Mouse (Mus musculus) lung, embryonic 16.5 days (tissue): ENCODE data around the gene Pcdh18. TPM values are rescaled to one million over a fixed set of nuclear protein-coding genes. Genes with fewer than 3 reads are reported as not detected.

Source experiments
- ATAC-seq: fragments of 200-750 bp; cut with Nextera tagmentation; 2 replicates; pipeline ENCODE4 v1.8.0; 2017; ENCODE audit warnings: low read depth, mild to moderate bottlenecking, moderate library complexity
- H3K27ac ChIP-seq: fragments of 300-500 bp; sonication (generic); 2 replicates; pipeline ENCODE4 v1.5.1; 2014; ENCODE audit warnings: mild to moderate bottlenecking, control low read depth, low read length
- H3K27me3 ChIP-seq: fragments of 300-500 bp; sonication (generic); 2 replicates; pipeline ENCODE4 v1.6.1; 2014; ENCODE audit warnings: low read depth, low read length, mixed read lengths; ENCODE audit not compliant: control insufficient read depth, insufficient read depth
- H3K36me3 ChIP-seq: fragments of 300-500 bp; sonication (generic); 2 replicates; pipeline ENCODE4 v1.6.1; 2014; ENCODE audit warnings: low read length; ENCODE audit not compliant: control insufficient read depth, insufficient read depth
- H3K4me1 ChIP-seq: fragments of 300-500 bp; sonication (generic); replicated peaks from 2 replicates; pipeline ENCODE4 v1.6.1; 2014; ENCODE audit warnings: low read length, mixed read lengths; ENCODE audit not compliant: control insufficient read depth, insufficient read depth
- H3K4me2 ChIP-seq: fragments of 300-500 bp; sonication (generic); 2 replicates; pipeline ENCODE4 v1.6.1; 2014; ENCODE audit warnings: low read depth, low read length, control low read depth
- H3K4me3 ChIP-seq: fragments of 300-500 bp; sonication (generic); 2 replicates; pipeline ENCODE4 v1.5.1; 2014; ENCODE audit warnings: mild to moderate bottlenecking, low read length, control low read depth
- H3K9ac ChIP-seq: fragments of 300-500 bp; sonication (generic); 2 replicates; pipeline ENCODE4 v1.6.1; 2014; ENCODE audit warnings: low read length, control low read depth
- H3K9me3 ChIP-seq: fragments of 300-500 bp; sonication (generic); 2 replicates; pipeline ENCODE4 v1.6.1; 2016; ENCODE audit warnings: low read length; ENCODE audit not compliant: control insufficient read depth
- WGBS: fragments of 180-500 bp; shearing (Covaris S2); extraction: QIAGEN DNeasy Blood & Tissue Kit; methylation state at CpG from one replicate; pipeline ENCODE4 v1.1.7; 2014; 5-methylcytosine and 5-hydroxymethylcytosine counted together
- polyA plus RNA-seq: library from polyadenylated mRNA; unstranded; fragments of >200 nt; fragmentation: Nextera tagmentation; extraction: Ambion mirVana; gene quantifications from 2 replicates; pipeline ENCODE4 v1.2.1, GENCODE M21; 2015

Pcdh18 gene
- polyA plus RNA-seq, 1 experiment from 2014 or later = 56.7 TPM

DNA sequence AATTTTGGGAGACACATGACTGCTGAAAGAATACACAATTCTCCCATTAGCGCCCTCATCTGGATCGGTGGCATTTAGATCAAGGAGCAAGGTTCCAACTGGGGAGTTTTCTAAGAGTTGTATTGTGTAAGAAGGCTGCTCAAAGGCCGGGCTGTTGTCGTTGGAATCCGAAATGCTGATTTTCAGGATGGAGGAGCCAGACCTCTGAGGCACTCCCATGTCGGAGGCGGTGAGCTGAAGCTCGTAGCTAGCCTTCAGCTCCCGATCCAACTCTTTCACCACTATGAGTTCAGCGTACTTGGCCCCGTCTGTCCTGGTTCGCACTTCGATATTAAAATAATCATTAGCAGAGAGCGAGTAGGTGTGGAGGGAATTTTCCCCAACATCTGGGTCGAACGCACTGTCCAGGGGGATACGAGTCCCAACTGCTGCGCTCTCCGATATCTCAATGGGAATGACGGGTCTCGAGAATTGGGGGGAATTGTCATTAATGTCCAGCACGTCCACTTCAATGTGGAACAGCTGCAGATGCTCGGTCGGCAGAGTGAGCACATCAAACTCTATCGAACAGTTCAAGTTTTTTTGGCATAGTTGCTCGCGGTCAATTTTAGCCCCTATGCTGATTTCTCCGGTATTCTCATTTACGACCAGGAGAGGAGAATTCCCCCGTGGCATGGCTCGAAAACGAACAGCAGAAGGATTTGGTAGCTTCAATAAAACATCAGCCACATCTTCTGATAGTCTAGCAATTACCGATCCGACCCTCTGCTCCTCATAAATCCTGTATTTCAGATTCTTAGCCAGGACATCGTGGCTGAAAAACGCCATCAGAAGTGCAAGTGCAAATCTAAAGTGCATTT, 909 bp downstream of the Pcdh18 start:
- Histone ChIP-seq H3K9me3 (no peaks in the 10 kb centered on the region), H3K4me2 (peak overlapping the region; percentile 63), H3K27ac (peak overlapping the region; percentile 94), H3K9ac (peak overlapping the region; percentile 73), H3K36me3 (peaks cover 9% of the 10 kb centered on the region), H3K27me3 (no peaks in the 10 kb centered on the region), H3K4me3 (peak overlapping the region; percentile 64), H3K4me1 (peaks cover 14% of the 10 kb centered on the region)
- under 1% methylated on average over 36 of the region's 36 CpGs for WGBS
- ATAC-seq = no peak; the same call in 1 of the 2 replicates

DNA sequence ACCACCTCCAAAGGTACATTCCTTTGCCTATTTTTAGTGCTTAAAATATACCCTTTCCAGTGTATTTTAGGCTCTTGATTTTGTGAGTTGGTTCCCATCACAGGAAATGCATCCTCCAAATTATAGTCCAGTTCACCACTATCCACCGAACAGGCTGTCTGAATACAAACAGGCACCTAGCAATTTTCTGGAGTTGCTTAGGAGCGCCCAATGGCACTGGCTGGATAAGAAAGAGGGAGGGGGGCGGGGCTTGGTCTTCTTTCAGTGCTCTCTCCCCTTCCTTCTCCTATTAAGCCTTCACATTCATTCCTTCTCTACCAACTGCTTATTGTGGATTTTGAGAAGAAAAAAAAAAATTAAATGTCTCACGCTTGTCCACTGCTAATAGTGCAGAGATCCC, 4.4 kb downstream of the Pcdh18 start:
- H3K36me3 ChIP-seq = peaks cover 30% of the 10 kb centered on the region

GRCm38 (mm10) chr3:49749491-49750284, 7.4 kb downstream of the Pcdh18 start:
- Histone ChIP-seq H3K27me3 (no peaks in the 10 kb centered on the region), H3K9me3 (no peaks in the 10 kb centered on the region), H3K4me2 (no peak overlapping the region), H3K4me3 (no peak overlapping the region), H3K9ac (no peak overlapping the region), H3K36me3 (peaks cover 47% of the 10 kb centered on the region), H3K4me1 (peaks cover 16% of the 10 kb centered on the region), H3K27ac (no peak overlapping the region)
- WGBS = 57% methylated on average over 8 of the region's 8 CpGs
- ATAC-seq = no peak

More for the DNA sequence above, 4.4 kb downstream of the Pcdh18 start:
- Histone ChIP-seq H3K27me3 (no peaks in the 10 kb centered on the region), H3K9me3 (no peaks in the 10 kb centered on the region), H3K4me1 (peaks cover 16% of the 10 kb centered on the region), H3K27ac (no peak overlapping the region), H3K4me2 (peak overlapping the region; percentile 63; the same call in 1 of the 2 replicates), H3K9ac (peak overlapping the region; percentile 57; the same call in 1 of the 2 replicates), H3K4me3 (peak overlapping the region; percentile 64)
- WGBS = 63% methylated on average over 4 of the region's 4 CpGs
- no peak for ATAC-seq

DNA sequence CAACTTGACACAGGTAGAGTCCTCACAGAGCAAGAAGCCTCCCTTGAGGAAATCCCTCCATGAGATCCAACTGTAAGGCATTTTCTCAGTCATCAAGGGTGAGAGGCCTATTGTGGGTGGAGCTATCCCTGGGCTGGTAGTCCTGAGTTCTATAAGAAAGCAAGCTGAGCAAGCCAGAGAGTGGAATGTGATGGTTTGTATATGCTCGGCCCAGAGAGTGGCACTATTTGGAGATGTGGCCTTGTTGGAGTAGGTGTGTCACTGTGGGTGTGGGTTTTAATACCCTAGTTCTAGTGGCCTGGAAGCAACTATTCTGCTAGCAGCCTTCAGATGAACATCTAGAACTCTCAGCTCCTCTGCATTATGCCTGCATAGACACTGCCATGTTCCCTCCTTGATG, 9.1 kb downstream of the Pcdh18 start:
- Histone ChIP-seq H3K4me2 (no peak overlapping the region), H3K27ac (no peak overlapping the region), H3K9me3 (no peaks in the 10 kb centered on the region), H3K27me3 (no peaks in the 10 kb centered on the region), H3K4me1 (peaks cover 5% of the 10 kb centered on the region; the same call in 1 of the 2 replicates), H3K4me3 (no peak overlapping the region), H3K9ac (no peak overlapping the region), H3K36me3 (peaks cover 49% of the 10 kb centered on the region)
- no peak for ATAC-seq
- 86% methylated on average over 1 of the region's 1 CpGs for WGBS

GRCm38 (mm10) chr3:49739061-49739460, 18.1 kb downstream of the Pcdh18 start:
- Histone ChIP-seq H3K4me3 (no peak overlapping the region), H3K4me2 (no peak overlapping the region), H3K4me1 (no peaks in the 10 kb centered on the region), H3K27ac (no peak overlapping the region), H3K9me3 (no peaks in the 10 kb centered on the region), H3K27me3 (no peaks in the 10 kb centered on the region), H3K36me3 (peaks cover 5% of the 10 kb centered on the region; the same call in 1 of the 2 replicates), H3K9ac (no peak overlapping the region)
- 44% methylated on average over 2 of the region's 2 CpGs for WGBS
- ATAC-seq = no peak

DNA sequence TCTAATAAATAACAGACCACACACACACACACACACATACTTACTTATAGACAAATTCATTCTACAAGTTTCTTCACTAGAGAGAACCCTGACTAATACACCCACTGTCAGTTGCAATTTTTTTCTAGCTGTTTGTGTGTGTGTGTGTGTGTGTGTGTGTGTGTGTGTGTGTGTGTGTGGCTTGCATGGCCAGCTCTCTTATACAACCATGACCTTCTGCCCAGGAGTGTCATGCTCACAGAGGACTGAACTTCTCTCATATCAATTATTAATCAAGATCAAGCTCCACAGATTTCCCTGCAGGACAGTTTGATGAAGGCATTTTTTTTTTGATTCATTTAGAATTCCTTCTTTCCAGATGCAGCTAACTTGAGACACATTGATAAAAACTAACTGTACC, 18.6 kb downstream of the Pcdh18 start:
- Histone ChIP-seq H3K9ac (no peak overlapping the region), H3K36me3 (peaks cover 2% of the 10 kb centered on the region; the same call in 1 of the 2 replicates), H3K4me3 (no peak overlapping the region), H3K4me1 (no peaks in the 10 kb centered on the region), H3K27ac (no peak overlapping the region), H3K4me2 (no peak overlapping the region), H3K9me3 (no peaks in the 10 kb centered on the region), H3K27me3 (no peaks in the 10 kb centered on the region)
- no peak for ATAC-seq

DNA sequence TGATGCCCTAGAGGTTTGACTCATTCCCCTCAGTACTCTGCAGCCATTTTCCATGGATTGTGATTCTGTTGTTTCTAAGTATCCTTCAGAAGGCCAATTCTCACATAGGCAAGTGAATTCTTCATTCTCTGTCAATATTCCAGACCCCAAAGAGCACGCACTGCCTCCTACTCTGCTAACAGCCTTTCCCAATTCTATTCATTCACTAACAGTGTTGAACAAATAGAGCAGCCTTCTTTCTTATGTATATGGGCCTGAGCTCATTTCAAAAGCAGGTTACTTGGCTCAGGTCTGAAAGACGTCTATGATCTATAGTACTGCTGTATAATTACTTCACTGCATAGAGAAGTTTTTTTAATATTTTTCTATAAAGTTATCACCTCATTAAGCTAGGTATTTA, 50.6 kb downstream of the Pcdh18 start:
- ATAC-seq = no peak

GRCm38 (mm10) chr3:49699951-49700350, 57.2 kb downstream of the Pcdh18 start:
- no peaks in the 10 kb centered on the region for H3K4me1 ChIP-seq
- no peak overlapping the region for H3K4me2 ChIP-seq
- 42% methylated on average over 2 of the region's 2 CpGs for WGBS
- ATAC-seq = no peak
- no peak overlapping the region for H3K9ac ChIP-seq
- H3K36me3 ChIP-seq = no peaks in the 10 kb centered on the region
- no peaks in the 10 kb centered on the region for H3K9me3 ChIP-seq
- no peaks in the 10 kb centered on the region for H3K27me3 ChIP-seq
- H3K4me3 ChIP-seq = no peak overlapping the region
- H3K27ac ChIP-seq = no peak overlapping the region

More for the DNA sequence above, 50.6 kb downstream of the Pcdh18 start:
- H3K27me3 ChIP-seq = no peaks in the 10 kb centered on the region
- H3K4me1 ChIP-seq = no peaks in the 10 kb centered on the region
- no peaks in the 10 kb centered on the region for H3K36me3 ChIP-seq
- H3K4me3 ChIP-seq = no peak overlapping the region
- H3K27ac ChIP-seq = no peak overlapping the region
- no peak overlapping the region for H3K4me2 ChIP-seq
- 68% methylated on average over 2 of the region's 2 CpGs for WGBS
- H3K9me3 ChIP-seq = no peaks in the 10 kb centered on the region
- no peak overlapping the region for H3K9ac ChIP-seq
